Mouse (Mus musculus) layer of hippocampus, adult 6 months (tissue): ENCODE results near the gene Maneal. TPM values are rescaled to one million over a fixed set of nuclear protein-coding genes. Genes with fewer than 3 reads are reported as not detected.

Experiments
- long read RNA-seq, 2 experiments: library from polyadenylated mRNA; unstranded; transcript quantifications; one replicate each; pipeline ENCODE4 v2.0.0; 2019 to 2020
- polyA plus RNA-seq: library from polyadenylated mRNA; unstranded; fragments of <200 nt; fragmentation: Nextera tagmentation; gene quantifications from 2 replicates; pipeline ENCODE4 v1.2.3, GENCODE M21; 2021

The Maneal gene
- 7.2 and 8.0 TPM in 2 replicates for polyA plus RNA-seq
- long read RNA-seq, experiment 1, transcript Maneal-201 (4 exons, 2,727 nt), result major isoform, 8 of 25 reads
- long read RNA-seq, experiment 1, partial matches to known transcripts, result 3 of 25 reads
- long read RNA-seq, experiment 1, other reads (novel, unspliced or antisense), result 14 of 25 reads
- long read RNA-seq, experiment 2, transcript Maneal-201 (4 exons, 2,727 nt), result major isoform, 22 of 46 reads
- long read RNA-seq, experiment 2, partial matches to known transcripts, result 19 of 46 reads
- long read RNA-seq, experiment 2, other reads (novel, unspliced or antisense), result 5 of 46 reads

GRCm38 (mm10) chr4:124861283-124862188 lies at the start of gene Maneal:
Gene Maneal, minus strand, starts transcription at chr4:124862171.

GRCm38 (mm10) chr4:124880599-124880998 lies 18.6 kb upstream of the Maneal start, which contains the start of gene Epha10:
Gene Epha10, plus strand, starts transcription at chr4:124880899.

GRCm38 (mm10) chr4:124850933-124851658 lies 10.9 kb downstream of the Maneal start, which contains the start of gene 1110065P20Rik:
Gene 1110065P20Rik, minus strand, starts transcription at chr4:124851196.

GRCm38 (mm10) chr4:124850261-124850913 lies 11.6 kb downstream of the Maneal start, which contains the start of gene Yrdc:
Gene Yrdc, plus strand, starts transcription at chr4:124850679.

Other genes with a start within 250 kb of the Maneal start
- 5.0 and 5.9 TPM in 2 replicates for gene Pou3f1, start 205.4 kb downstream of the Maneal start, polyA plus RNA-seq
- 33.3 and 33.6 TPM in 2 replicates for gene Utp11, start 168.6 kb downstream of the Maneal start, polyA plus RNA-seq
- gene Fhl3, start 161.5 kb downstream of the Maneal start, polyA plus RNA-seq, result 0.31 and 0.39 TPM in 2 replicates
- gene Sf3a3, start 147.4 kb downstream of the Maneal start, polyA plus RNA-seq, result 38.8 and 43.1 TPM in 2 replicates
- gene Inpp5b, start 120.3 kb downstream of the Maneal start, polyA plus RNA-seq, result 7.0 and 7.1 TPM in 2 replicates
- 15.0 and 17.9 TPM in 2 replicates for gene Mtf1, start 60.1 kb downstream of the Maneal start, polyA plus RNA-seq
- 17.3 and 27.1 TPM in 2 replicates for gene Yrdc, start 11.5 kb downstream of the Maneal start, polyA plus RNA-seq
- gene 1110065P20Rik, start 11.0 kb downstream of the Maneal start, polyA plus RNA-seq, result 84.8 and 93.2 TPM in 2 replicates
- gene Epha10, start 18.7 kb upstream of the Maneal start, polyA plus RNA-seq, result 1.7 and 2.4 TPM in 2 replicates
- gene 9930104L06Rik, start 74.9 kb upstream of the Maneal start, polyA plus RNA-seq, result 3.3 and 3.7 TPM in 2 replicates
- gene Cdca8, start 77.1 kb upstream of the Maneal start, polyA plus RNA-seq, result 2.1 and 2.4 TPM in 2 replicates
- gene Rspo1, start 124.3 kb upstream of the Maneal start, polyA plus RNA-seq, result 0.45 and 0.67 TPM in 2 replicates
- gene Gnl2, start 154.4 kb upstream of the Maneal start, polyA plus RNA-seq, result 27.7 and 29.4 TPM in 2 replicates
- gene Dnali1, start 203.5 kb upstream of the Maneal start, polyA plus RNA-seq, result 2.3 and 4.3 TPM in 2 replicates
- gene Snip1, start 204.5 kb upstream of the Maneal start, polyA plus RNA-seq, result 6.8 and 7.1 TPM in 2 replicates
- gene Meaf6, start 223.0 kb upstream of the Maneal start, polyA plus RNA-seq, result 155 and 186 TPM in 2 replicates